Mouse (Mus musculus) bone marrow macrophage, adult 2 months (primary cell): ENCODE measurements around the gene Spag5. TPM values are rescaled to one million over a fixed set of nuclear protein-coding genes. Genes with fewer than 3 reads are reported as not detected.

Experiments
- H3K27ac ChIP-seq: 2 replicates; pipeline ENCODE4 v1.5.1; 2012; ENCODE audit warnings: low read depth, low read length; ENCODE audit not compliant: insufficient read depth
- H3K4me1 ChIP-seq: 2 replicates; pipeline ENCODE4 v1.6.1; 2012; ENCODE audit warnings: low read length; ENCODE audit not compliant: control insufficient read depth, insufficient read depth
- H3K4me3 ChIP-seq: 2 replicates; pipeline ENCODE4 v1.5.1; 2012; ENCODE audit warnings: mild to moderate bottlenecking, low read length, moderate library complexity; ENCODE audit not compliant: insufficient read depth
- CTCF ChIP-seq: IDR thresholded peaks from 2 replicates; pipeline ENCODE4 v1.5.1; 2012; ENCODE audit warnings: low read depth, mild to moderate bottlenecking, low read length, moderate library complexity
- POLR2A ChIP-seq: IDR thresholded peaks from 2 replicates; pipeline ENCODE4 v1.6.1; 2012; ENCODE audit warnings: mild to moderate bottlenecking, low read depth, low read length, borderline replicate concordance
- polyA plus RNA-seq: library from polyadenylated mRNA; stranded (reverse); fragments of >200 nt; gene quantifications from 2 replicates; pipeline ENCODE4 v1.2.4, GENCODE M21; 2012; ENCODE audit not compliant: missing spikeins, insufficient read depth, insufficient read length

Spag5 gene
- polyA plus RNA-seq, 1 experiment = 28.1 TPM

- TF ChIP-seq POLR2A (no peak), CTCF (no peak)
- no peaks in the 10 kb centered on the region for H3K4me1 ChIP-seq
- no peak overlapping the region for H3K4me3 ChIP-seq
- H3K27ac ChIP-seq = no peak overlapping the region
Measured at GRCm38 (mm10) chr11:78337040-78337439, 35.7 kb downstream of the Spag5 start.

DNA sequence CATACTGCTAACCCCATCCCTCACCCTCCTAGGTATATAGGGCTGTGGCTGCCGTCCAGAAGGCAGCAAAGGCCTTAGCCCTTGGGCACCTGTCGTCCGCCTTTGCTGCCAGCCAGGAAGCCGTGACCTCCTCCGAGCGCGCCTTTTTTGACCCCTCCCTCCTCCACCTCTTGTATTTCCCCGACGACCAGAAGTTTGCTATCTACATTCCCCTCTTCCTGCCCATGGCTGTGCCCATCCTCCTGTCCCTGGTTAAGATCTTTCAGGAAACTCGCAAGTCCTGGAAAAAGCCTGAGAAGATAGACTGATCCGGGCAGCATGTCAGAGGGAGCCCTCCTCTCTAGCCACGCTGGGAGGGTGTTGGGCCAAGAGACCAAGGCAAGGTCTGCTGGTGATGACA lies 40.4 kb downstream of the Spag5 start:
- H3K4me1 ChIP-seq = peaks cover 22% of the 10 kb centered on the region
- H3K4me3 ChIP-seq = no peak overlapping the region
- no peak overlapping the region for H3K27ac ChIP-seq
- TF ChIP-seq CTCF = no peak
- no peak for TF ChIP-seq POLR2A

DNA sequence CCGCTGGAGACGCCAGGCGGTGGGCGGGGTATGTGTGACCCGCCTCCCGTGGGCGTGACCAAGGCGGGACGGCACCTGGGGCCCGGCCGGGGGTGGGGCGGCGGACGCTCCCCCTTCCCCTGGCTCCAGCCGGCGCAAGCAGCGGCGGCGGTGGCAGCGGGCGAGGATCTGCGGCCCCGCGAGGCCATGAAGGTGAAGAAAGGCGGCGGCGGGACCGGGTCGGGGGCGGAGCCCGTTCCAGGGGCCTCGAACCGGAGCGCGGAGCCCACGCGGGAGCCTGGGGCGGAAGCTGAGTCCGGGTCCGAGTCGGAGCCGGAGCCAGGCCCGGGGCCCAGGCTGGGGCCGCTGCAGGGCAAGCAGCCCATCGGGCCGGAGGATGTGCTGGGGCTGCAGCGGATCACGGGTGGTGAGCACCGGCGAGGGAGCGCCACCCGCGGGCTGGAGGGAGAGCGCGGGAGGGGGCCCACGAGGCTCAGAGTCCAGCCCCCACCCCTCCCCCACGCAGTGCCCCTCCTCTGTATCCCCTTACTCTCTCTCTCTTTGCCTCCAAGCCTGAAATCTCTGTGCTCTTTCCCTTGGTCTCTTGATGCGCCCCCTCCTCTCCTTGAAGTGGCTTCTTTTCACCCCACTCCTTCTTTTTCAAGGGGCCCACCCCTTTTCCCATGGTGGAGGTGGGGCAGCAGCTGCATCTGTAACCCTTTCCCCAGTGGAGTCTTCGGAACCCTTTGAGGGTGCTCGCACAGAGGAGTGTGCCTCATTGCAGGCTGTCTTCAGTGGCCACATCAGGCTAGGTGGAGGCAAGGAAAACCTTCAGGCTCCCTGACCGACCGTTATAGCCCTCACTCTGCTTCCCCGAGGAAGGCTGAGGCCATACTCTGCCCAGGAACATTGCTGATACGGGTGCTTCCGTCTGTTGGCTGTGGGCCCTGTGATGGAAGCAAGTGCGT lies 42.3 kb downstream of the Spag5 start, which contains the start of gene Unc119:
Unc119 (plus strand) TSS at position 102 of the 947 bp plus-strand sequence.
- H3K27ac ChIP-seq = peak within 1 kb of the TSS; percentile 40
- no peak for TF ChIP-seq CTCF
- TF ChIP-seq POLR2A = no peak
- peaks cover 35% of the 10 kb centered on the region for H3K4me1 ChIP-seq
- H3K4me3 ChIP-seq = peak within 1 kb of the TSS; percentile 79

DNA sequence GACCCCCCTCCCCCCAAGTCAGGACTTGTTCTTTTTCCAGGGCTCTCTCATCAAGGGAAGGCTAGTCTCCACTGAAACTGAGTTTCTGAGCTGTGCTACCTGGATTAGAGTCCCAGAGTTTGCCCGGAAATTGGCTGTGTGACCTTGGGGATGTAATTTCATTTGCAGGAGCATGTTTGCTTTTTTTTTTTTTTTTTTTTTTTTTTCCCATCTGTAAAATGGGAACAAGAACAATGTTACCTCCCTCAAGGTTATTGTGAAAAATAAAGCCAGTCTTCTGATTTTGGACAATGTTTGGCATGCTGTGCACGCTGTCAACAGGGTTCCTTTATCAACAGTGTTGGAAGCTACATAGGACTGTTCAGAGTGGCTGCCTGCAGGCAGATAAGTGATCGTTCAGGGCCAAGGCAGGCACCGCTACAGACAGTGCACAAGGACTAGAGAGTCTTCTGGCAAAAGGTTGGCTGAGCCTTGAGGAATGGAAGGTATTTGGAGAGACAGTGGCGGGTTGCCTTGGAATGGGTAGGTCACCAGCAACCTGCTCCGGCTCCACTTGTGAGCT lies 43.1 kb downstream of the Spag5 start:
- H3K4me1 ChIP-seq = peaks cover 43% of the 10 kb centered on the region
- TF ChIP-seq CTCF (no peak), POLR2A (no peak)
- peak overlapping the region; percentile 79 for H3K4me3 ChIP-seq
- H3K27ac ChIP-seq = peak overlapping the region; percentile 88

- Histone ChIP-seq H3K27ac (peak overlapping the region; percentile 88), H3K4me1 (peaks cover 48% of the 10 kb centered on the region), H3K4me3 (peak overlapping the region; percentile 3; the same call in 1 of the 2 replicates)
- no peak for TF ChIP-seq POLR2A
- TF ChIP-seq CTCF = no peak
Measured at GRCm38 (mm10) chr11:78344890-78345715, 43.8 kb downstream of the Spag5 start.

GRCm38 (mm10) chr11:78345801-78346200 lies 44.5 kb downstream of the Spag5 start:
- Histone ChIP-seq H3K4me3 (peak overlapping the region; percentile 33), H3K4me1 (peaks cover 54% of the 10 kb centered on the region), H3K27ac (peak overlapping the region; percentile 88)
- TF ChIP-seq CTCF = no peak
- no peak for TF ChIP-seq POLR2A

DNA sequence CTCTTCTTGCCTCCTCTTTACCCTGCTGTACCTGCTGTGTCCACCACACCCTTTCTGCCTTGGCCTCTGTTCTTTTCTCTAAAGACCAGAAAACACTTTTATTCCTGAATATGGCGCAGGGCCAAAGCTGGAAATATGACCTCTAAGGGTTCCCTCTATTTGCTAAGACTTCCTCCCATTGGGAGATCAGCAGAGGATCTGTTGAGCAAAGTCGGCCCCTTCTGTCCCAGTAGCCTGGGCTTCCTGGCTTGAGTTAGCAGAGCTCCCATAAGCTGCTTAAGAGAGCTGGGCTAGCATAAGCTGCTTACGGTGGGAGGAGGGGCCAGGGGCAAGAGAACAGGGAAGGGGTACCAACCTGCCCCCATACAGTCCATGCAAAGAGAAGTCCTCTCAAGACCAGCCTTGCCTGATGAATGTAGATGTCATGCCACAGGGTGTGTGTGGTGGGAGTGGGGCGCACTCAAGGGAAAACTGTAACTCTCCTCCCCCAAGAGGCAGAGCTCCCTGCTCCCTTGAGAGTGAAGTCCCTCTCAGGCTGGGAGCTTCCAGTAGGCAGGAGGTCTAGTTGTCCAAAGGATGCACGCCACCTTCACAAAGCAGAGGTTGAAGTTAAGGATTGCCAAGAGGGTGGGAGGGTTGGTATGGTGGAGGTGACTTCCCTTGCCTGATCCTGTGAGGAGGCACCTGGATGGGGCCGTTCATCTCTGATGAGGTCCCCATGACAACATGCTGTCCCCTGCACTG lies 45.2 kb downstream of the Spag5 start:
- Histone ChIP-seq H3K4me3 (peak overlapping the region; percentile 33), H3K4me1 (peaks cover 54% of the 10 kb centered on the region), H3K27ac (peak overlapping the region; percentile 88)
- TF ChIP-seq POLR2A = no peak
- no peak for TF ChIP-seq CTCF

GRCm38 (mm10) chr11:78347070-78347754 lies 45.9 kb downstream of the Spag5 start:
- Histone ChIP-seq H3K4me3 (no peak overlapping the region), H3K27ac (peak overlapping the region; percentile 66), H3K4me1 (peaks cover 54% of the 10 kb centered on the region)
- TF ChIP-seq CTCF (peak; percentile 18; the same call in 1 of the 2 replicates), POLR2A (no peak)

DNA sequence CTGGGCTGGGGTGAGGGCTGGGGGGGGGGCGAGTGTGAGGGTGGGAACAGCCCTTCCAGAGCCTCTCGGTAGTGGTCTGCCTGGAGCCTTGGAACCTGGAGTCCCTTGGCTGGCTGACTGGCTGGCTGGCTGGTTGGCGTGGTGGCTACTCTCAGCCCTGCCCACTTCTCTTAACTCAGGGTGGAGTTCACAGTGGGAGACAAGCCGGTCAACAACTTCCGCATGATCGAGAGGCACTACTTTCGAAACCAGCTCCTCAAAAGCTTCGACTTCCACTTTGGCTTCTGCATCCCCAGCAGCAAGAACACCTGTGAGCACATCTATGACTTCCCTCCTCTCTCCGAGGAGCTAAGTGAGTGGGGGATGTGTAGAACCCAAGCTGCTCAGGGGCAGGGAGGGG lies 46.6 kb downstream of the Spag5 start:
- no peak for TF ChIP-seq CTCF
- TF ChIP-seq POLR2A = no peak
- peak overlapping the region; percentile 66 for H3K27ac ChIP-seq
- H3K4me1 ChIP-seq = peaks cover 59% of the 10 kb centered on the region
- H3K4me3 ChIP-seq = no peak overlapping the region
